Mouse (Mus musculus) myocyte (in vitro differentiated cells): Measurements from ENCODE around the gene Lmo7. TPM values are rescaled to one million over a fixed set of nuclear protein-coding genes. Genes with fewer than 3 reads are reported as not detected.

Source experiments
- H3K27me3 ChIP-seq: one replicate; pipeline ENCODE4 v1.6.1; 2011; ENCODE audit not compliant: control insufficient read depth, insufficient read depth, insufficient read length
- H3K36me3 ChIP-seq: one replicate; pipeline ENCODE4 v1.6.1; 2011; ENCODE audit not compliant: control insufficient read depth, insufficient read depth
- H3K4me2 ChIP-seq: one replicate; pipeline ENCODE4 v1.6.1; 2011; ENCODE audit warnings: low read depth, control low read depth
- H3K4me3 ChIP-seq: one replicate; pipeline ENCODE4 v1.5.1; 2011; ENCODE audit warnings: mild to moderate bottlenecking, control low read depth, moderate library complexity
- H3K79me2 ChIP-seq: one replicate; pipeline ENCODE4 v1.6.1; 2011; ENCODE audit not compliant: control insufficient read depth, insufficient read depth
- H3ac ChIP-seq: one replicate; pipeline ENCODE4 v1.6.1; 2011; ENCODE audit not compliant: control insufficient read depth, insufficient read length
- CEBPB ChIP-seq: IDR thresholded peaks from 2 replicates; pipeline ENCODE4 v1.6.1; 2011; ENCODE audit warnings: mild to moderate bottlenecking, moderate library complexity; ENCODE audit not compliant: poor library complexity, insufficient read depth, severe bottlenecking
- E2F4 ChIP-seq: IDR thresholded peaks from one replicate; pipeline ENCODE4 v1.6.1; 2011; ENCODE audit warnings: mild to moderate bottlenecking, control low read depth, moderate library complexity; ENCODE audit not compliant: insufficient read depth
- MAX ChIP-seq: IDR thresholded peaks from one replicate; pipeline ENCODE4 v1.6.1; 2011; ENCODE audit warnings: low read depth, mild to moderate bottlenecking, control low read depth
- MYOD1 ChIP-seq, 3 experiments: IDR thresholded peaks; one replicate each; pipeline ENCODE4 v1.6.1; 2011; ENCODE audit warnings: control low read depth in 2 of 3, low read depth in 2 of 3, mild to moderate bottlenecking in 2 of 3, moderate library complexity in 1 of 3; ENCODE audit not compliant: insufficient read length in 2 of 3, control insufficient read depth in 1 of 3
- MYOG ChIP-seq, 3 experiments: IDR thresholded peaks; one replicate each; pipeline ENCODE4 v1.6.1; 2011; ENCODE audit warnings: control low read depth in 2 of 3, low read depth in 2 of 3, mild to moderate bottlenecking in 2 of 3; ENCODE audit not compliant: insufficient read length in 2 of 3, control insufficient read depth in 1 of 3, insufficient read depth in 1 of 3
- POLR2A ChIP-seq: IDR thresholded peaks from one replicate; pipeline ENCODE4 v1.6.1; 2011; ENCODE audit warnings: low read depth, mild to moderate bottlenecking, control low read depth, moderate library complexity; ENCODE audit not compliant: insufficient read length
- POLR2AphosphoS2 ChIP-seq: IDR thresholded peaks from one replicate; pipeline ENCODE4 v1.6.1; 2011; ENCODE audit warnings: low read depth, control low read depth; ENCODE audit not compliant: insufficient read length
- REST ChIP-seq: IDR thresholded peaks from one replicate; pipeline ENCODE4 v1.6.1; 2011; ENCODE audit warnings: mild to moderate bottlenecking, control low read depth, moderate library complexity; ENCODE audit not compliant: insufficient read depth, insufficient read length
- SRF ChIP-seq: IDR thresholded peaks from one replicate; pipeline ENCODE4 v1.6.1; 2011; ENCODE audit warnings: low read depth; ENCODE audit not compliant: control insufficient read depth, insufficient read length
- TCF12 ChIP-seq: IDR thresholded peaks from one replicate; pipeline ENCODE4 v1.6.1; 2011; ENCODE audit warnings: mild to moderate bottlenecking, control low read depth; ENCODE audit not compliant: poor library complexity, insufficient read depth, severe bottlenecking
- TCF3 ChIP-seq: IDR thresholded peaks from one replicate; pipeline ENCODE4 v1.6.1; 2011; ENCODE audit warnings: low read depth, control low read depth; ENCODE audit not compliant: insufficient read length
- USF1 ChIP-seq: IDR thresholded peaks from one replicate; pipeline ENCODE4 v1.6.1; 2011; ENCODE audit warnings: low read depth, mild to moderate bottlenecking, control low read depth, moderate library complexity
- polyA plus RNA-seq: library from polyadenylated mRNA; unstranded; fragments of >200 nt; fragmentation: generic; extraction: Trizol; gene quantifications from one replicate; pipeline ENCODE4 v1.2.1, GENCODE M21; 2012; ENCODE audit warnings: missing spikeins

Lmo7 gene
- polyA plus RNA-seq, 1 experiment: 56.1 TPM

DNA sequence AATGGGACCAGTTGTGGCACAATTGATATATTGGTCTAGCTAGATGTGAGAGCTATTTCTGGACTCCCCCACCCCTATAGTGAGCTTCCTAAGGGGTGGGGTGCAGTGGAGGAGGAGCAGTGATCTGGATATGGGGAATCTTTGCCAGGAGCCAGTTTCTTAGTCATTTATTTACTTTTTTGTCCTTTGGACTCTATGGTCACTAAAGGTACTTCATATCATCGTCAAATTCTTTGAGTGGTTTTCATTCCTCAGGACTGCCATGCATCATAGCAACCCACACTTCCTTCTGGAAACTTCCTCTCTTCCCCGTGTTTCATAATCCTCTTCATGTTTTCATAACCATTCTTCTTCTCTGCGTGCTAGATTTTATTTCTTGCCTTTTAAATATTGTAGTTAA is 104.4 kb downstream of the Lmo7 start:
- H3K27me3 ChIP-seq: no peaks in the 10 kb centered on the region
- H3ac ChIP-seq: no peak overlapping the region
- H3K79me2 ChIP-seq: no peaks in the 10 kb centered on the region
- no peak for TF ChIP-seq REST
- no peak for TF ChIP-seq TCF12
- no peak for TF ChIP-seq USF1
- TF ChIP-seq MYOG (IDR thresholded peaks at IDR 0.05; ENCODE audit: control insufficient read depth in 1 of 3, insufficient read depth in 1 of 3, insufficient read length in 2 of 3, low read depth in 2 of 3): no peak
- H3K4me3 ChIP-seq: no peak overlapping the region
- no peaks in the 10 kb centered on the region for H3K36me3 ChIP-seq
- H3K4me2 ChIP-seq: no peak overlapping the region

GRCm38 (mm10) chr14:101836401-101836800 is 106.6 kb downstream of the Lmo7 start:
- H3K27me3 ChIP-seq: no peaks in the 10 kb centered on the region
- H3K36me3 ChIP-seq: no peaks in the 10 kb centered on the region
- H3K79me2 ChIP-seq: peaks cover 1% of the 10 kb centered on the region
- no peak overlapping the region for H3ac ChIP-seq
- H3K4me2 ChIP-seq: no peak overlapping the region
- no peak for TF ChIP-seq TCF12
- TF ChIP-seq CEBPB: no peak
- no peak for TF ChIP-seq MYOG (IDR thresholded peaks at IDR 0.05; ENCODE audit: control insufficient read depth in 1 of 3, insufficient read depth in 1 of 3, insufficient read length in 2 of 3, low read depth in 2 of 3)
- TF ChIP-seq SRF: no peak
- TF ChIP-seq MYOD1 (IDR thresholded peaks at IDR 0.05; ENCODE audit: control insufficient read depth in 1 of 3, insufficient read length in 2 of 3, low read depth in 2 of 3): no peak
- no peak for TF ChIP-seq TCF3
- no peak for TF ChIP-seq POLR2AphosphoS2
- TF ChIP-seq REST: no peak
- TF ChIP-seq POLR2A: no peak
- no peak for TF ChIP-seq USF1
- no peak for TF ChIP-seq MAX
- no peak for TF ChIP-seq E2F4
- H3K4me3 ChIP-seq: no peak overlapping the region

GRCm38 (mm10) chr14:101837176-101837575 is 107.4 kb downstream of the Lmo7 start:
- Histone ChIP-seq H3K79me2 (peaks cover 9% of the 10 kb centered on the region), H3K27me3 (no peaks in the 10 kb centered on the region), H3K4me2 (no peak overlapping the region), H3K36me3 (no peaks in the 10 kb centered on the region), H3K4me3 (no peak overlapping the region), H3ac (no peak overlapping the region)
- TF ChIP-seq MYOG (IDR thresholded peaks at IDR 0.05; ENCODE audit: control insufficient read depth in 1 of 3, insufficient read depth in 1 of 3, insufficient read length in 2 of 3, low read depth in 2 of 3) (no peak), USF1 (no peak), POLR2A (no peak), TCF12 (no peak), MAX (no peak), E2F4 (no peak), SRF (no peak), CEBPB (no peak)

- Histone ChIP-seq H3K27me3 (no peaks in the 10 kb centered on the region), H3K79me2 (peaks cover 20% of the 10 kb centered on the region), H3ac (no peak overlapping the region), H3K4me3 (no peak overlapping the region), H3K36me3 (no peaks in the 10 kb centered on the region), H3K4me2 (no peak overlapping the region)
- TF ChIP-seq MYOD1 (IDR thresholded peaks at IDR 0.05; ENCODE audit: control insufficient read depth in 1 of 3, insufficient read length in 2 of 3, low read depth in 2 of 3) (no peak), E2F4 (no peak), POLR2AphosphoS2 (no peak), REST (no peak), TCF3 (no peak), TCF12 (no peak), SRF (no peak), USF1 (no peak), MYOG (IDR thresholded peaks at IDR 0.05; ENCODE audit: control insufficient read depth in 1 of 3, insufficient read depth in 1 of 3, insufficient read length in 2 of 3, low read depth in 2 of 3) (no peak), POLR2A (no peak), CEBPB (no peak), MAX (no peak)
Measured at GRCm38 (mm10) chr14:101838231-101838839, 108.6 kb downstream of the Lmo7 start.

- H3K79me2 ChIP-seq: peaks cover 32% of the 10 kb centered on the region
- H3ac ChIP-seq: no peak overlapping the region
- peak overlapping the region; percentile 57 for H3K4me2 ChIP-seq
- peak overlapping the region; percentile 30 for H3K4me3 ChIP-seq
- H3K27me3 ChIP-seq: no peaks in the 10 kb centered on the region
- H3K36me3 ChIP-seq: no peaks in the 10 kb centered on the region
- TF ChIP-seq E2F4: no peak
- peak; percentile 7 to 85 (median 54) for TF ChIP-seq MYOD1 (IDR thresholded peaks at IDR 0.05; ENCODE audit: control insufficient read depth in 1 of 3, insufficient read length in 2 of 3, low read depth in 2 of 3)
- no peak for TF ChIP-seq MAX
- peak; percentile 19 for TF ChIP-seq TCF3
- TF ChIP-seq REST: no peak
- no peak for TF ChIP-seq USF1
- TF ChIP-seq MYOG (IDR thresholded peaks at IDR 0.05; ENCODE audit: control insufficient read depth in 1 of 3, insufficient read depth in 1 of 3, insufficient read length in 2 of 3, low read depth in 2 of 3): peak in 2 of 3 experiments; percentile 64 to 69
- TF ChIP-seq SRF: no peak
- TF ChIP-seq POLR2AphosphoS2: peak; percentile 21
- peak; percentile 29 for TF ChIP-seq POLR2A
- TF ChIP-seq TCF12: no peak
Measured at GRCm38 (mm10) chr14:101839771-101840731, 110.3 kb downstream of the Lmo7 start.
